Comparison of ENCODE assay signal across 30 mouse cellular contexts in genomic region chr4:117640925-117641703, GRCm38 (mm10). TPM values are rescaled to one million over a fixed set of nuclear protein-coding genes. Genes with fewer than 3 reads are reported as not detected.
DNase-seq lines count a peak whose midpoint lies in the region; ATAC-seq lines count a peak whose summit lies in the region.
"Had no signal": no experiment of that assay in that cellular context is flagged by ENCODE, and none has a peak within 500 bp of the region (broad histone marks: within the 10 kb centered on the region; RNA-seq: fewer than 3 reads in every experiment).

No protein-coding gene starts in this region.

- DNase-seq in heart, postnatal 36 days: no peak
- peak; percentile 70 for DNase-seq in fat pad, adult 2 months (ENCODE audit: extremely low read depth, low read depth, low spot score)
- no peak for DNase-seq in urinary bladder, postnatal 14 days (ENCODE audit: low spot score)
- DNase-seq in midbrain, embryonic 14.5 days: no peak
- DNase-seq: adrenal gland, adult 8-10 months; B cell, adult 2 months; cerebellum, adult 11 months; cerebellum, adult 9-10 months; cerebellum, postnatal 36 days; embryo, embryonic 11 days; gastrocnemius, adult 2 months; kidney, adult 9 months; kidney, postnatal 10 days; layer of hippocampus, postnatal 36 days; left cerebral cortex, postnatal 4 days; liver, postnatal 0 days; right cerebral cortex, postnatal 4 days had no signal

- H3K9me3 ChIP-seq in heart, embryonic 12.5 days (replicated peaks): no peaks in the 10 kb centered on the region
- no peaks in the 10 kb centered on the region for H3K9me3 ChIP-seq in megakaryocyte, embryonic 14.5 days
- no peaks in the 10 kb centered on the region for H3K9me3 ChIP-seq in midbrain, embryonic 14.5 days (ENCODE audit: control insufficient read depth, low read length)
- H3K9me3 ChIP-seq: embryonic facial prominence, embryonic 12.5 days; forebrain, embryonic 10.5 days; forebrain, embryonic 15.5 days; heart, embryonic 10.5 days; liver, embryonic 12.5 days; midbrain, embryonic 10.5 days; neural tube, embryonic 13.5 days; stomach, embryonic 15.5 days had no signal

- no peak overlapping the region for H3K27ac ChIP-seq in heart, embryonic 12.5 days (ENCODE audit: poor library complexity, severe bottlenecking)
- no peak overlapping the region for H3K27ac ChIP-seq in midbrain, embryonic 14.5 days (replicated peaks; ENCODE audit: low read depth, low read length)
- H3K27ac ChIP-seq: forebrain, embryonic 10.5 days; forebrain, embryonic 15.5 days; heart, embryonic 10.5 days; liver, embryonic 12.5 days; macrophage; midbrain, embryonic 10.5 days; neural tube, embryonic 13.5 days; stomach, embryonic 15.5 days had no signal

- WGBS in heart, embryonic 12.5 days: 83% methylated on average over 1 of the region's 1 CpGs
- WGBS in midbrain, embryonic 14.5 days: 91% methylated on average over 1 of the region's 1 CpGs

- H3K4me1 ChIP-seq in heart, embryonic 12.5 days (replicated peaks): peaks cover 36% of the 10 kb centered on the region
- peaks cover 50% of the 10 kb centered on the region for H3K4me1 ChIP-seq in megakaryocyte, embryonic 14.5 days
- H3K4me1 ChIP-seq in midbrain, embryonic 14.5 days (ENCODE audit: control insufficient read depth, insufficient read depth, low read length): peaks cover 44% of the 10 kb centered on the region
- H3K4me1 ChIP-seq: stomach, embryonic 15.5 days had no signal

- no peak overlapping the region for H3K9ac ChIP-seq in heart, embryonic 12.5 days
- H3K9ac ChIP-seq in midbrain, embryonic 14.5 days (replicated peaks; ENCODE audit: low read length): no peak overlapping the region
- H3K9ac ChIP-seq: embryonic facial prominence, embryonic 12.5 days; forebrain, embryonic 15.5 days; liver, embryonic 12.5 days; liver, postnatal 0 days; neural tube, embryonic 13.5 days; stomach, embryonic 15.5 days had no signal

- H3K4me2 ChIP-seq in heart, embryonic 12.5 days: no peak overlapping the region
- H3K4me2 ChIP-seq in midbrain, embryonic 14.5 days (ENCODE audit: low read length): no peak overlapping the region
- H3K4me2 ChIP-seq: embryonic facial prominence, embryonic 12.5 days; forebrain, embryonic 15.5 days; liver, embryonic 12.5 days; neural tube, embryonic 13.5 days; stomach, embryonic 15.5 days had no signal

- no peak overlapping the region for H3K4me3 ChIP-seq in heart, embryonic 12.5 days
- H3K4me3 ChIP-seq in megakaryocyte, embryonic 14.5 days (replicated peaks): peak overlapping the region; percentile 15
- H3K4me3 ChIP-seq in midbrain, embryonic 14.5 days (replicated peaks; ENCODE audit: low read depth, low read length): no peak overlapping the region
- H3K4me3 ChIP-seq: embryonic facial prominence, embryonic 12.5 days; forebrain, embryonic 10.5 days; forebrain, embryonic 15.5 days; gastrocnemius, adult 2 months; heart, embryonic 10.5 days; liver, embryonic 12.5 days; midbrain, embryonic 10.5 days; neural tube, embryonic 13.5 days; stomach, embryonic 15.5 days had no signal

- H3K36me3 ChIP-seq in heart, embryonic 12.5 days: peaks cover 25% of the 10 kb centered on the region; the same call in 1 of the 2 replicates
- peaks cover 38% of the 10 kb centered on the region for H3K36me3 ChIP-seq in megakaryocyte, embryonic 14.5 days (replicated peaks; ENCODE audit: low read length)
- no peaks in the 10 kb centered on the region for H3K36me3 ChIP-seq in midbrain, embryonic 14.5 days (ENCODE audit: control insufficient read depth, insufficient read depth, low read length)
- H3K36me3 ChIP-seq: forebrain, embryonic 15.5 days; stomach, embryonic 15.5 days had no signal

- no peaks in the 10 kb centered on the region for H3K27me3 ChIP-seq in heart, embryonic 12.5 days (replicated peaks)
- H3K27me3 ChIP-seq in megakaryocyte, embryonic 14.5 days (replicated peaks): no peaks in the 10 kb centered on the region
- no peaks in the 10 kb centered on the region for H3K27me3 ChIP-seq in midbrain, embryonic 14.5 days (ENCODE audit: control insufficient read depth, insufficient read depth, low read length)
- H3K27me3 ChIP-seq: embryonic facial prominence, embryonic 12.5 days; forebrain, embryonic 15.5 days; liver, embryonic 12.5 days; neural tube, embryonic 13.5 days; stomach, embryonic 15.5 days had no signal

- intact Hi-C loops in heart, postnatal 36 days (cut with DNase I): no loop called here

- ATAC-seq in heart, embryonic 12.5 days (ENCODE audit: insufficient number of reproducible peaks, low FRiP score): peak; percentile 54; the same call in 1 of the 2 replicates
- no peak for ATAC-seq in megakaryocyte, adult 5-6 weeks (ENCODE audit: poor library complexity, severe bottlenecking)
- ATAC-seq in midbrain, embryonic 14.5 days (ENCODE audit: low FRiP score, low TSS enrichment): no peak
- ATAC-seq: activated CD4-positive, CD25-positive, alpha-beta regulatory T cell, adult 4 months; forebrain, embryonic 15.5 days; liver, embryonic 12.5 days; liver, postnatal 0 days had no signal

RNA-seq across cellular contexts. Expression of gene Dmap1, which starts 41.0 kb away (rescaled TPM):
- polyA plus RNA-seq in heart, embryonic 12.5 days (2016; fragmentation: Nextera tagmentation; extraction: Ambion mirVana): 44.0 and 47.2 TPM in 2 replicates
- 10 to 100 TPM; 18.2 to 20.3 TPM for total RNA-seq in heart, postnatal 36 days (2021)
- 7.7 and 22.5 TPM in 2 replicates for polyA plus RNA-seq in megakaryocyte, embryonic 14.5 days (2012; ENCODE audit: insufficient read depth, low replicate concordance)
- 9.6 and 11.3 TPM in 2 replicates for total RNA-seq in megakaryocyte, adult 5-6 weeks (2015)
- 14.7 and 18.1 TPM in 2 replicates for total RNA-seq in megakaryocyte, adult 5-6 weeks (2017)
- 86.6 and 91.5 TPM in 2 replicates for polyA plus RNA-seq in midbrain, embryonic 14.5 days (2014; fragmentation: Nextera tagmentation; extraction: Ambion mirVana)
